Mouse (Mus musculus): ENCODE data around the gene Klhl36. TPM values are rescaled to one million over a fixed set of nuclear protein-coding genes. Genes with fewer than 3 reads are reported as not detected.
A peak's percentile ranks its signal among the peaks of the same experiment; 100 is the strongest.
"Not testable (repeated sequence)": the region's sequence is repeated elsewhere in the genome, so short reads cannot be mapped to it uniquely, and the experiment has no call there.

The Klhl36 gene
- polyA plus RNA-seq, 1 experiment from 2014 or later: 17.4 TPM

DNA sequence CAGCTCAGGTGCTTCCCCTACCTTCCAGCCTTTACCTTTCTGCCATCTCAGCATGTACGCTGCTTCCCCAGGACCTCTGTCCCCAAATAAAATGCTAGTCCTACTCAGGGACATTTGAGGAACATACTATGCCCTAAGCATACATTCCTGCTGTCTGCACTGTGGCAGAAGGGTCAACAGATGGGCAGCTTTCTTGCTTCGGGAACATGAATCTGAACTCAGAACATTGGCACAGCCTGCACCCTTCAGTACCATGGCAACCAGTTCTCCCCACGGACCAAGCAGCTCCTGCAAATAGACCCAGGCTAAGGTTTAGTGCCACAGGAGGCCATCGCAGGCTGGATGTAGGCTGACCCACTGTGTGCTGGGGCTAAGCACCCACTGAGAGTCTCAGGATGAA lies 25.2 kb upstream of the Klhl36 start:
- Histone ChIP-seq H3K4me3 (replicated peaks) (no peak overlapping the region), H3K36me3 (peaks cover 7% of the 10 kb centered on the region; the same call in 1 of the 2 replicates), H3K9me3 (replicated peaks) (no peaks in the 10 kb centered on the region), H3K27ac (replicated peaks) (no peak overlapping the region), H3K4me2 (peak overlapping the region; percentile 85), H3K4me1 (peaks cover 82% of the 10 kb centered on the region), H3K27me3 (replicated peaks) (no peaks in the 10 kb centered on the region), H3K9ac (replicated peaks) (peak overlapping the region; percentile 37; the same call in 1 of the 2 replicates)
- no peak for ATAC-seq (ENCODE audit: low FRiP score)
- 68% methylated on average over 4 of the region's 4 CpGs for WGBS

DNA sequence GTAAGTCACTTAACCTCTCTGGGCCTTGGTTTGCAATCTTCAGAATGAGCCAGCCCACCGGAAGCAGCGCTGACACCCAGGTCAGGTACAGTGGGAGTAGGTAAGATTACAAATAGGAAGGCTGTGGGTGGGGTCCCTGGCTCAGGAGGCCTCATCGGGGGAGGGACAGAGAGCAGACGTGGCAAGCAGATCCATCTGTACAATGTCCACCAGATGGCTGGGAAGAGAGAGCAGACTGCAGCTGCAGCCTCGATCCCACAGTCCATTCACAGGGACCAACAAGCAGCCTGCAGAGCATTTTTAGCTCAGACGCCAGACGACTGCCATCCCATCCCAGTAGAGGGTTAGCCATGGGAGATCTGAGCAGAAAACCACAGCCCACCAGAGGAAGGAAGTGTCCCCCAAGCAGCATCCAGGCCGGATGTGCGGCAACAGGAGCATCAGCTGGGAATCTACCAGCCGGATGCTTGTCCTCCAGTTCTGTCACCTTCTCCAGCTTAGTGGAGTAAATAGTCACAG lies 24.5 kb upstream of the Klhl36 start:
- 39% methylated on average over 10 of the region's 10 CpGs for WGBS
- H3K4me1 ChIP-seq: peaks cover 74% of the 10 kb centered on the region
- H3K36me3 ChIP-seq: peaks cover 7% of the 10 kb centered on the region; the same call in 1 of the 2 replicates

DNA sequence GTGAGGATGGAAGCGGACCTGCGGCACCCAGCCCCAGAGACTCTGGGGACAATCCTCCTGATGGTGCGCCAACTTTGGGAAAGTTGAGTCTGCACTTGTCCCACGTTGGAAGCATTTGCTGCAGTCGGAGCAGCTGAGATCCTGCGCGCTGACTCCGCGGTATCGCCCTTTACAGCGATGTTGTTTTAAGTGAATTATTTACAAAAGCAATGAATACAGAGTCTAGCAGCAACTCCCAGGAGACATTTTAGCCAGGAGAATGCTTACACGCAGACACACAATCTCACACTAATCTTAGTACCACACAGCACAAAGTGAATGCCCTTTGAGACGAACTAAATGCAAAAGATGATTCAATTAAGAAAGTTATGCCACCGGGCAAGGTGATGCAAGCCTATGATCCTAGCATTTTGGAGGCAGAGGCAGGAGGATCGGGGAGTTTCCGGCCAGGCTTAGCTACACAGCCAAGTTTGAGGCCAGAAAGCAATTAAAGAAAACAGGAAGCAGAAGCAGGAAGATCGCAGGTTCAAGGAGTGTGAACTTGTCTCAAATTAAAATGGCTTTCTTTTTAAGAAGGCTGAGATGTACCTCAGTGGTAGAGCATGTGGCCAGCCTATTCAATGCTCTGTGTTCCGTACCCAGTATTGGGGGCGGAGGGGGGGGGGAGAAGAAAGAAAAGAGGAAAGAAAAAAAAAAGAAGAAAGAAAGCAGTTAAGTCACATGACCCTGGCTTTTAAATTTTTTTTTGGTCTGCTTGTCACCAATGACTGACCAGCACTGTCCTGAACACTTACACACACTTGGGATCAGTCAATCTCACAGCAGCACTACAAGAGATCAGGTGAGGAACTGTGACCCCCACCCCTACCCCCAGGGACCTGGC lies 23.7 kb upstream of the Klhl36 start:
- peak overlapping the region; percentile 86 for H3K27ac ChIP-seq (replicated peaks)
- H3K27me3 ChIP-seq (replicated peaks): no peaks in the 10 kb centered on the region
- H3K36me3 ChIP-seq: peaks cover 7% of the 10 kb centered on the region; the same call in 1 of the 2 replicates
- WGBS: 40% methylated on average over 19 of the region's 19 CpGs
- no peak for ATAC-seq (ENCODE audit: low FRiP score)
- peak overlapping the region; percentile 85 for H3K9ac ChIP-seq (replicated peaks)
- peaks cover 67% of the 10 kb centered on the region for H3K4me1 ChIP-seq
- H3K4me3 ChIP-seq (replicated peaks): peak overlapping the region; percentile 77
- peak overlapping the region; percentile 85 for H3K4me2 ChIP-seq
- no peaks in the 10 kb centered on the region for H3K9me3 ChIP-seq (replicated peaks)

More for the DNA sequence above, 24.5 kb upstream of the Klhl36 start:
- Histone ChIP-seq H3K4me2 (peak overlapping the region; percentile 85), H3K27me3 (replicated peaks) (no peaks in the 10 kb centered on the region), H3K27ac (replicated peaks) (peak overlapping the region; percentile 24; the same call in 1 of the 2 replicates), H3K9me3 (replicated peaks) (no peaks in the 10 kb centered on the region), H3K4me3 (replicated peaks) (peak overlapping the region; percentile 77), H3K9ac (replicated peaks) (peak overlapping the region; percentile 40)
- ATAC-seq (ENCODE audit: low FRiP score): no peak

DNA sequence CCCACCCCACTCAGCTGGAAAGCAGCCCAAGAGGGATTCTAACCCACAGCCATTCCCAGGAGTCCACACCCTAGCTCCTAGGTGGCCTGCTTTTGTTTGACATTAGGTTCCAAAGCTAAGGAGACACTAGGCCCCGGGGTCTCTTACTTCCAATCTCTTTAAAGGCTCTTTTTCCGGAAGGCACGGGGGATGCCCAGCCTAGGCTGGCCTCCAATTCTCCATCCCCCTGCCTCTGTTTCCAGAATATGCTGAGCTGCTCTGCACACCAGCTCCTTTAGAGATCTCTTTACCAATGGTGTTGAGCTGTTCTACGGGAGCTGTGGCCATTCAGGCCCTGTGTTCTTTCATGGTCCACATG lies 23.1 kb upstream of the Klhl36 start:
- H3K27ac ChIP-seq (replicated peaks): peak overlapping the region; percentile 86; the same call in 1 of the 2 replicates
- peak overlapping the region; percentile 77 for H3K4me3 ChIP-seq (replicated peaks)
- no peaks in the 10 kb centered on the region for H3K9me3 ChIP-seq (replicated peaks)
- peak overlapping the region; percentile 85 for H3K9ac ChIP-seq (replicated peaks)
- H3K4me1 ChIP-seq: peaks cover 63% of the 10 kb centered on the region
- H3K27me3 ChIP-seq (replicated peaks): no peaks in the 10 kb centered on the region
- peak overlapping the region; percentile 85 for H3K4me2 ChIP-seq
- ATAC-seq (ENCODE audit: low FRiP score): no peak
- peaks cover 7% of the 10 kb centered on the region; the same call in 1 of the 2 replicates for H3K36me3 ChIP-seq
- 48% methylated on average over 4 of the region's 4 CpGs for WGBS

DNA sequence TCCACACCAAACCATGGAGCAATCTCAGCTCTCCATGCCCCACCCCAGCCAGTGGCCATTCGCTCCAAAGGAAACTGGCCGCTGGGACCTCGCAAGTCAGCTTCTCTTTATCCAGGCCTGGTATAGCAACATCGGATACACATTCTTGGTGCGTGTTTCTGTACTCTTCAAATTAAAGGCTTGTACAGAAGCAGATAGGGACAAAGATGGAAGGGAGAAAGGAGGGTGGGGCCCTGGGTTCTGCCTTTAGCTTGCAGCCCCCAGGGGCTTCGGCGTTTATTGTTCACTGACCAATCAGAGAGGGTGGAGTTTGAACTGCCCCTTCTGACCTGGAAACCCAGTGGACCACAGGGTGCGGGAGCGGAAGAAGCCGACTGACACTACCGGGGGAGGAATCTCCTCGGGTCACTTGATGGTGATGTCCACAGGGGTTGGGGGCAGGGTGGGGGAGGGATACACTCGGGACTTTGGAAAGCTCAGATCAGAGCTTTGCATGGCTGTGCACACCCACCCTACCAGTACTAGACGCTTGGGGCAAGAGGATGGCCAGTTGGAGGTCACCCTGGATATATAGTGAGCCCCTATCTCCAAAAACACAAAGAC lies 22.5 kb upstream of the Klhl36 start:
- 8% methylated on average over 14 of the region's 14 CpGs for WGBS
- H3K27ac ChIP-seq (replicated peaks): peak overlapping the region; percentile 86
- H3K27me3 ChIP-seq (replicated peaks): no peaks in the 10 kb centered on the region
- H3K4me1 ChIP-seq: peaks cover 60% of the 10 kb centered on the region
- H3K4me2 ChIP-seq: peak overlapping the region; percentile 85
- H3K4me3 ChIP-seq (replicated peaks): peak overlapping the region; percentile 77
- no peaks in the 10 kb centered on the region for H3K9me3 ChIP-seq (replicated peaks)
- H3K9ac ChIP-seq (replicated peaks): peak overlapping the region; percentile 85
- peaks cover 4% of the 10 kb centered on the region; the same call in 1 of the 2 replicates for H3K36me3 ChIP-seq
- peak; percentile 23 for ATAC-seq (ENCODE audit: low FRiP score)

DNA sequence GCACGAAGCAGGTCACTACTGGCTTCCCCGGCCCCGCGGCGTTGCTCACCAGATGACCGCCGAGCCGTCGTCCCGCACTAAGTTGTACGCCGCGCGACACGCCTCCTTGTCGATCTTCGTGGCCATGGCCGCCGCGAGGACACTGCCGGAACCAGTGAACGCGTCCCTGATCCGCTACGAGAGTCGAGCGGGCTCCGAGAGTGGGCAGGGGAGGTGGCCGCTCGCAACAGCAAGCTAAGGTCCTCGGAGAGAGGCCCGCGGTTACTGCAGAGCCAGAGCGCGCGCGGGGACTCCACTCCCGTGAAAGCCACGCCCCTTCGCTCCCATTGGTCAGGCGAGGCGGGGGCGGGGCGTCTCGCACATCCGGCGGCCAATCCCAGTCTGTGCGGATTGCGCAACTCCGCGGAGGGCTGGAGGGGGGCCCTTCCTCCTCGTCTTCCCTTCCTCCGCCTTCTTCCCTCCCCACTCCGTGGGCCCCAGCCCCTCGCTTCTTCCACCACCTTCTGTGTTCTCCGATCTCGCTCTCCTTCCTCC lies 21.7 kb upstream of the Klhl36 start, which contains the start of gene Cotl1:
Gene Cotl1 (minus strand): TSS at position 270 of the 534 bp plus-strand sequence.
- ATAC-seq (ENCODE audit: low FRiP score): peak; percentile 95
- peak within 1 kb of the TSS; percentile 89 for H3K27ac ChIP-seq (replicated peaks)
- H3K36me3 ChIP-seq: no peaks in the 10 kb centered on the region
- peak within 1 kb of the TSS; percentile 77 for H3K4me3 ChIP-seq (replicated peaks)
- H3K9me3 ChIP-seq (replicated peaks): no peaks in the 10 kb centered on the region
- peak within 1 kb of the TSS; percentile 85 for H3K9ac ChIP-seq (replicated peaks)
- H3K27me3 ChIP-seq (replicated peaks): no peaks in the 10 kb centered on the region
- under 1% methylated on average over 57 of the region's 57 CpGs for whole genome bisulfite sequencing
- peak within 1 kb of the TSS; percentile 85 for H3K4me2 ChIP-seq
- H3K4me1 ChIP-seq: peaks cover 54% of the 10 kb centered on the region

DNA sequence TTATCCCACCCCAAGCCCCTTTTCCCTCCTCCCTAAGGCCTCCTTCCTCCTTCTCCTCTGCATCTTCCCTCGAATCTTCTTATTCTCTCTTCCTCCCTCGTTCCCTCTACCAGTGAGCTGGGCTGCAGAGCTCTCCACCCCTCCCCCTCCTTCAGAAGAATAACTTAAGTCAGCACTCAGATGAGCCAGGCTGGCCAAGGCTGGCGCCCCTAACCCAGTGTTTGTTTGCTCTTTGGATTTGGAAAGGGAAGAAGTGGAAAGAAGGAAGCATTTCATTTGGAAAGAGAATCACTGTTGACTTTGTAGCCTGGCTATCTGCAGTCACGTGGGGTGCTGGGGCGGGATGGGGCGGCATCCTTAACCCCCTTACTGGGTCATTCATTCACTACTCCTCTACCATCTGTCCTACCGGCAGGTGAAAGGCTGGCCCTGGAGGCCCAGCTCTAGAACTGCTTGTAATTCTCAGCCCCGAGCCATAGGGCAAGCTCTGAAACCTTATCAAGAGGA lies 21.1 kb upstream of the Klhl36 start:
- peak overlapping the region; percentile 89 for H3K27ac ChIP-seq (replicated peaks)
- no peaks in the 10 kb centered on the region for H3K27me3 ChIP-seq (replicated peaks)
- H3K36me3 ChIP-seq: no peaks in the 10 kb centered on the region
- peak overlapping the region; percentile 85 for H3K4me2 ChIP-seq
- peak overlapping the region; percentile 55 for H3K9ac ChIP-seq (replicated peaks)
- 7% methylated on average over 8 of the region's 8 CpGs for WGBS
- peak; percentile 40 for ATAC-seq (ENCODE audit: low FRiP score)
- H3K4me3 ChIP-seq (replicated peaks): peak overlapping the region; percentile 77
- H3K4me1 ChIP-seq: peaks cover 48% of the 10 kb centered on the region
- H3K9me3 ChIP-seq (replicated peaks): no peaks in the 10 kb centered on the region

DNA sequence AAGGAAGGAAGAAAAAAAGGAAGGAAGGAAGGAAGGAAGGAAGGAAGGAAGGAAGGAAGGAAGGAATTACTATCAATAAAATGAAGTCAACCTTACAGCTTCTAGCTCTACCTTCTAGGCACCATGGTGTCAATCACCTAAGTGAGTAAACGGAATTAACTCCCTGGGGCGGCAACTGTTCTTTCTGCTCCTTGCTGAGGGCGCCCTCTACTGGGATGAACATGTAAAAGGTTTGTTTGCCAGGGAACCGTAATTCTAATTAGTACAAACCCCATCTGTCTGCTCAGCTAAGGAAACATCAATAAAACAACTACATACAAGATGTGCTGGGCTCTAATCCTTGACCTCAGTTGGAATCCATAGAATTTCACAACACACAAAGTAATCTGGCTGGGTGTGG lies 18.6 kb upstream of the Klhl36 start:
- no peak overlapping the region for H3K27ac ChIP-seq (replicated peaks)
- ATAC-seq (ENCODE audit: low FRiP score): no peak
- no peak overlapping the region for H3K4me2 ChIP-seq
- H3K9me3 ChIP-seq (replicated peaks): no peaks in the 10 kb centered on the region
- 0% methylated on average over 4 of the region's 4 CpGs for WGBS
- peaks cover 23% of the 10 kb centered on the region for H3K4me1 ChIP-seq
- no peaks in the 10 kb centered on the region for H3K27me3 ChIP-seq (replicated peaks)
- no peak overlapping the region for H3K4me3 ChIP-seq (replicated peaks)
- H3K36me3 ChIP-seq: no peaks in the 10 kb centered on the region
- no peak overlapping the region for H3K9ac ChIP-seq (replicated peaks)

DNA sequence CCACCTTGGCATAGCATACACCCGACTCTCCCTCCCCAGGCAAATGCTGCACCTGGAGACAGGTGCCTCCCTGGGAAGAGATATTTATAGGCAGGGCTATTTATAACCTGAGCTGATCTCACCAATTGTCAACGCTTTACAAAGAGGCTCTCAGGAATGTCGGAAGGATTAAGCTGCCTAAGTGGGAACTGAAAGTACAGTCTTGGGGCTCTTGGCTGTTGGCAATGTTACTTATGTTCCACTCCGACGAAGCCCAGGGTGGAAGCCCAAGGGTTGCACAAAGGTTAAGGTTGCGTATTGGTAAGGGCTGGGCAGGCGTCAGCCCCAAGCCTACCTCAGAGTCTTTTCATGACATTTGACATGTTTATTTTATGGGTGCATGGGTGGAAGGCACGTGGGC lies 17.5 kb upstream of the Klhl36 start:
- no peaks in the 10 kb centered on the region for H3K36me3 ChIP-seq
- 56% methylated on average over 7 of the region's 8 CpGs for WGBS
- no peak overlapping the region for H3K4me2 ChIP-seq
- H3K27ac ChIP-seq (replicated peaks): no peak overlapping the region
- no peaks in the 10 kb centered on the region for H3K9me3 ChIP-seq (replicated peaks)
- no peak overlapping the region for H3K4me3 ChIP-seq (replicated peaks)
- H3K27me3 ChIP-seq (replicated peaks): no peaks in the 10 kb centered on the region
- H3K9ac ChIP-seq (replicated peaks): no peak overlapping the region
- peaks cover 11% of the 10 kb centered on the region for H3K4me1 ChIP-seq
- no peak for ATAC-seq (ENCODE audit: low FRiP score)

DNA sequence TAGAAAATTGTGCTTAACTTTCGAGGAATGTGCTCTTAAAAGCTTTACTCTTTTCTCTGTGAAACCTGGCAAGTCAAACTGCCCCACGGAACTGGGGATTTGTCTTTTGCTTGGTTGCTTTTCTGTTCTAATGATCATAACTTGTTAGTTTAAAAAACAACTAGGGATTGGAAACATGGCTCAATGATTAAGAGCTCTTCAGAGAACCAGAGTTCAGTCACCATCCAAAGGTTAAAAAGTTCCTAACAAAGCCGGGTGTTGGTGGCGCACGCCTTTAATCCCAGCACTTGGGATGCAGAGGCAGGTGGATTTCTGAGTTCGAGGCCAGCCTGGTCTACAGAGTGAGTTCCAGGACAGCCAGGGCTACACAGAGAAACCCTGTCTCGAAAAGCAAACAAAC lies 16.3 kb upstream of the Klhl36 start:
- not testable (repeated sequence) for H3K4me1 ChIP-seq; H3K27ac ChIP-seq (replicated peaks); H3K4me3 ChIP-seq (replicated peaks); H3K9ac ChIP-seq (replicated peaks); H3K4me2 ChIP-seq; H3K9me3 ChIP-seq (replicated peaks); ATAC-seq (ENCODE audit: low FRiP score); H3K36me3 ChIP-seq; H3K27me3 ChIP-seq (replicated peaks)
- WGBS: 87% methylated on average over 7 of the region's 7 CpGs

DNA sequence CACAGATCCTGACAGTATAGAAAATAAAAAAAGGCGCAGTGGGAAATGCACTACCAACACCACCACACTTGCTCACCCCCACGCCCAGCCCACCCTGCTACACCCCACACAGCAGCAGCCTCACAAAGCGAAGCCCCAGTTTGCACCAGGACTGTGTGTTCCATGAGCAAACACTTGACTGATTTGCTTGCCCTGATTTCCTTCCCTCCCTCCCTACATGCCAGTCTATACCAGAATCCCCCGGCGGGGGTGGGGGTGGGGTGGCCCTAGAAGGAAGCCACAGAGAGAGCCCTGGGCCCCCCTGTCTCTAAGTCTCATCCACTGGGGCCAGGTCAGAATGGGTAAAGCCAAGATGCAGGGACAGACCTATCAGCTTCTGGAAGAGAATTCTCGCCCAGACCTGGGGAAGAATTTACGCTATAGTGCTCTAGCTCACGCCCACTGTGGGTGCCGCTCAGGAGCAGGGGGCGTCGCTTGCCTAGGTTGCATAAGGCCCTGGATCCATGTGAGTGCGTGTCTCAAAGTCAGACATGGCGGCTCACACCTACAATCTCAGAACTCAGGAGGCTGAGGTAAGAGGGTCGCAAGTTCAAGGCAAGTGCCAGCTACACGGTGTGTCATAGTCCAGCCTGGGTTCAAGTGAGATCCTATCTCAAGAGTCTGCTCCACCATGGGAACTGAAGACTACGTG lies 14.7 kb upstream of the Klhl36 start:
- Histone ChIP-seq H3K36me3 (no peaks in the 10 kb centered on the region), H3K27me3 (replicated peaks) (no peaks in the 10 kb centered on the region), H3K9ac (replicated peaks) (no peak overlapping the region)

More for the DNA sequence above, 14.7 kb upstream of the Klhl36 start:
- Histone ChIP-seq H3K4me1 (no peaks in the 10 kb centered on the region), H3K9me3 (replicated peaks) (no peaks in the 10 kb centered on the region), H3K4me2 (no peak overlapping the region), H3K27ac (replicated peaks) (no peak overlapping the region), H3K4me3 (replicated peaks) (no peak overlapping the region)
- no peak for ATAC-seq (ENCODE audit: low FRiP score)
- 88% methylated on average over 16 of the region's 16 CpGs for WGBS
